Mouse (Mus musculus): ENCODE results near the gene Pnldc1. TPM values are rescaled to one million over a fixed set of nuclear protein-coding genes. Genes with fewer than 3 reads are reported as not detected.

Gene Pnldc1
- polyA plus RNA-seq, 1 experiment from 2014 or later: 1.7 TPM

DNA sequence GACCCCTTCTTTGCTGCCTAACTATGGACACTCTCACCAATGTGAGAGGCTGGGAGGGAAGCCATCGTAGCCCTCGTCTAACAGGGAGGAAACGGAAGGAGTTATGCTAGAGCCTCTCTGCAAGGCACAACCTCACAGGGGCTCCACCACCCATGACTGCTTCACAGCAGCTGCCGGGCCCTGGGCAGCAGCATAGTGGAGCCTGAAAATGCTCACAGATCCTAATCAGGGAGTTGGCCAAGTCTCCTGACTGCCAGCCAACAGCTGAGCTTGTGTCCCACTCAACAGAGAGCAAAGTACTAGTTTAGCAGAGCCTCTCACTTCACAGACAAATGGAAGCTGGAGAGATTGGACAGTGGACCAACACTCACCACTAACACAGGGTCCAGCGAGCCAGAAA lies 63.6 kb downstream of the Pnldc1 start:
- Histone ChIP-seq H3K9ac (ENCODE audit: low read length) (no peak overlapping the region), H3K4me3 (ENCODE audit: low read depth, low read length) (no peak overlapping the region), H3K27ac (replicated peaks; ENCODE audit: low read depth, low read length) (peak overlapping the region; percentile 59; the same call in 1 of the 2 replicates), H3K36me3 (ENCODE audit: control insufficient read depth, insufficient read depth, low read length) (no peaks in the 10 kb centered on the region), H3K4me1 (ENCODE audit: control insufficient read depth, insufficient read depth, low read length) (peaks cover 8% of the 10 kb centered on the region), H3K27me3 (ENCODE audit: control insufficient read depth, insufficient read depth, low read length) (no peaks in the 10 kb centered on the region), H3K4me2 (ENCODE audit: low read depth, severe bottlenecking) (no peak overlapping the region), H3K9me3 (ENCODE audit: control insufficient read depth, low read length) (no peaks in the 10 kb centered on the region)
- no peak for DNase-seq (ENCODE audit: low spot score)
- ATAC-seq (ENCODE audit: insufficient number of reproducible peaks, low FRiP score, low TSS enrichment, low read depth): 0 out of 2 replicates have a peak, but pooled peaks have one; percentile 26
- 71% methylated on average over 5 of the region's 5 CpGs for WGBS

DNA sequence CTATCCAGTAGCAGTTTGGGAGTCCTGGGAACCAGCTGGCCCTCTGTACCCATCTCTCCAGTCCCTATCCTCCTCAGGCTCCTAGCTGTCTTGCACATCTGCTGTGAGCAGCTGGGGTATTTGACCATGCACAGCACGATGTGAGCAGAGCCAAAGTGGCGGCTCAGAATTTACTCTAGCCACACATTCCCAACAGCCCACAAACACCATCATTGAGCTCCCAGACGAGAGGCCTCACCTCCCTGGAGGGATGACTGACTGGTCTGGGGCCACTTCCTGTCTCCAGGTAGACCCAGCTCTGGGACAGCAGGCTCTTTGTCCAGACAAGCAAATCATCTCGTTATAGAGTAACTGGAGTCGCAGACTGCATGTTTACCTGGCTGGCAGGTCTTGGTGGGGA lies 64.2 kb downstream of the Pnldc1 start:
- no peak overlapping the region for H3K4me2 ChIP-seq (ENCODE audit: low read depth, severe bottlenecking)
- DNase-seq (ENCODE audit: low spot score): no peak
- peaks cover 8% of the 10 kb centered on the region for H3K4me1 ChIP-seq (ENCODE audit: control insufficient read depth, insufficient read depth, low read length)
- no peaks in the 10 kb centered on the region for H3K27me3 ChIP-seq (ENCODE audit: control insufficient read depth, insufficient read depth, low read length)
- 0 out of 2 replicates have a peak overlapping the region, but pooled peaks have one; percentile 21 for H3K27ac ChIP-seq (replicated peaks; ENCODE audit: low read depth, low read length)
- 34% methylated on average over 5 of the region's 5 CpGs for WGBS
- no peak for ATAC-seq (ENCODE audit: insufficient number of reproducible peaks, low FRiP score, low TSS enrichment, low read depth)
- H3K4me3 ChIP-seq (ENCODE audit: low read depth, low read length): no peak overlapping the region
- H3K36me3 ChIP-seq (ENCODE audit: control insufficient read depth, insufficient read depth, low read length): no peaks in the 10 kb centered on the region
- H3K9me3 ChIP-seq (ENCODE audit: control insufficient read depth, low read length): no peaks in the 10 kb centered on the region
- H3K9ac ChIP-seq (ENCODE audit: low read length): no peak overlapping the region

DNA sequence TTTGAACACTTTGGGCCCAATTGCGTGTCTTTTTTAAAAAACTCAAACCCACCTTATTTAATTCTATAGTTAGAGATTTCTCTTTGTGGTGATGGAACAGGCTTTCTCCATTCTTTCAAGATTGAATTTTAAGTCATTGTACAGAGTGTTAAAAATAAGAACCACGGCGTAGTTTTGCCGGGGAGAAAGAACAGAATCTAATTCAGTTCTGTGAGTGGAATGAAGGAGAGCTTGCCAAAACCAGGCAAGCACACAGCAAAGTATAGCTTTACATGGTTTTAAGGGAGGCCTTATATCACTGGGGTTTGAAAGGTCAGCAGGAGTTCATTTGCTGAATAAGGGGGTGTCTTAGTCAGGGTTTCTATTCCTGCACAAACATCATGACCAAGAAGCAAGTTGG lies 65.5 kb downstream of the Pnldc1 start:
- no peak for ATAC-seq (ENCODE audit: insufficient number of reproducible peaks, low FRiP score, low TSS enrichment, low read depth)
- H3K4me3 ChIP-seq (ENCODE audit: low read depth, low read length): no peak overlapping the region
- no peak overlapping the region for H3K9ac ChIP-seq (ENCODE audit: low read length)
- WGBS: 90% methylated on average over 4 of the region's 4 CpGs
- H3K4me2 ChIP-seq (ENCODE audit: low read depth, severe bottlenecking): no peak overlapping the region
- no peaks in the 10 kb centered on the region for H3K36me3 ChIP-seq (ENCODE audit: control insufficient read depth, insufficient read depth, low read length)
- no peaks in the 10 kb centered on the region for H3K9me3 ChIP-seq (ENCODE audit: control insufficient read depth, low read length)
- no peak overlapping the region for H3K27ac ChIP-seq (replicated peaks; ENCODE audit: low read depth, low read length)
- H3K4me1 ChIP-seq (ENCODE audit: control insufficient read depth, insufficient read depth, low read length): peaks cover 10% of the 10 kb centered on the region
- DNase-seq (ENCODE audit: low spot score): no peak
- no peaks in the 10 kb centered on the region for H3K27me3 ChIP-seq (ENCODE audit: control insufficient read depth, insufficient read depth, low read length)

DNA sequence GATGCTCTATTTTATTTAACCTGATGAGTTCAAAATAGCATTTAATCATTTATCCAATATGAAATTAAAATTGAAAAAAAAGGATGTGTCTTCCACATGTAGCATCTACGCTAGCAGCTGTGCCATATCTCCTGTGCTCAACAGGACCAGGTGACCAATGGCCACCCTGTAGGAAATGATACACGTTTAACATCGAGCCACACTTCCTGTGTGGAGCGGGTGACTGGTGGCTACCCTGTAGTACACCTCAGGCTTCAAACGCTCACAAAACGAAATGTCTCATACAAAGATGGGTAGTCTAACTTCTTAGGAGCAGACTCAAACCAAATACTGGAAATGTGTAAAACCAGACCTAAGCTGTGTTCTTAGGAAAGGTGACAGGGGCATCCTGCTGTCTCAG lies 66.2 kb downstream of the Pnldc1 start:
- H3K27ac ChIP-seq (replicated peaks; ENCODE audit: low read depth, low read length): no peak overlapping the region
- 87% methylated on average over 6 of the region's 6 CpGs for WGBS
- no peak for ATAC-seq (ENCODE audit: insufficient number of reproducible peaks, low FRiP score, low TSS enrichment, low read depth)

DNA sequence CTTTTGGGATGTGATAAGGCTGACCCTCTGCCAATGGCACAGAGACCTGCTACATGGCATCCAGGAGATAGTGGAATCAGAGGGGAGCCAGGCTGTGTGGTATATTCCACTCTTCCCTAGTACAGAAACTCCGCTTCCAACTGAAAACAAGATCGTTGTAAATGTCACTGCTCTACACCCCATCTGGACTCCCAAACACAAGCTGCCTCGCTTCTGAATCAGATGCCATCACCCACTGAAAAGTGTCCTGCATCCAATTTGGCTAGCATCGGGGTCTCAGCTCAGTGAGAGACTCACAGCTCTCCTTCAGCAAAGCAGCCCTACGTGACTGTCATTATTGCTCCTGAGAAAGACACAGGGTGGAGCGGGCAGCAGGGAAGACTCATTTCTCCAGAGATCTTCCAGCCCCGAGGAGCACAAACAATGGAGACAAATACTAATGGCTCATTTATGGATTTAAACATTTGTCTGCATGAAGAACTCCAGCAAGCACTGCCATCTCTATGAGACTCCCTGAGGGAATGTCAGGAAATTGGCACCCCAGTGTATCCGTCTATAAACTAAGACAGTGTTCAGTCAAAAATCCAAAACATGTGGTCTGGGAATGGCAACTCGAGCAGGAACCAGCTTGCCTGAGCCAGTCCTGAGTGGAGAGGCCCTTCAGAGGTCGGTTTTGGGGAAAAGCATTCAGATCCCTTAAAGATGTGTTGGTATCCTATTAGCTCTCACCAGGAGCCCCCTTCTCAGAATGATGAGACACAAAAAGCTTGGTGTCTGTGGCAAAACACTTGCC lies 70.4 kb downstream of the Pnldc1 start:
- ATAC-seq (ENCODE audit: insufficient number of reproducible peaks, low FRiP score, low TSS enrichment, low read depth): no peak
- H3K9ac ChIP-seq (ENCODE audit: low read length): no peak overlapping the region
- H3K4me3 ChIP-seq (ENCODE audit: low read depth, low read length): no peak overlapping the region
- H3K27me3 ChIP-seq (ENCODE audit: control insufficient read depth, insufficient read depth, low read length): no peaks in the 10 kb centered on the region
- H3K27ac ChIP-seq (replicated peaks; ENCODE audit: low read depth, low read length): no peak overlapping the region
- no peak for DNase-seq (ENCODE audit: low spot score)
- no peaks in the 10 kb centered on the region for H3K9me3 ChIP-seq (ENCODE audit: control insufficient read depth, low read length)
- 63% methylated on average over 10 of the region's 10 CpGs for WGBS
- H3K4me1 ChIP-seq (ENCODE audit: control insufficient read depth, insufficient read depth, low read length): peaks cover 6% of the 10 kb centered on the region
- H3K4me2 ChIP-seq (ENCODE audit: low read depth, severe bottlenecking): no peak overlapping the region
- H3K36me3 ChIP-seq (ENCODE audit: control insufficient read depth, insufficient read depth, low read length): no peaks in the 10 kb centered on the region

More for the DNA sequence above, 66.2 kb downstream of the Pnldc1 start:
- Histone ChIP-seq H3K4me3 (ENCODE audit: low read depth, low read length) (no peak overlapping the region), H3K9ac (ENCODE audit: low read length) (no peak overlapping the region), H3K27me3 (ENCODE audit: control insufficient read depth, insufficient read depth, low read length) (no peaks in the 10 kb centered on the region), H3K4me1 (ENCODE audit: control insufficient read depth, insufficient read depth, low read length) (peaks cover 10% of the 10 kb centered on the region), H3K36me3 (ENCODE audit: control insufficient read depth, insufficient read depth, low read length) (no peaks in the 10 kb centered on the region), H3K4me2 (ENCODE audit: low read depth, severe bottlenecking) (no peak overlapping the region), H3K9me3 (ENCODE audit: control insufficient read depth, low read length) (no peaks in the 10 kb centered on the region)
- DNase-seq (ENCODE audit: low spot score): no peak

Small RNA genes within 50 kb of the gene (microRNA-seq; reads per million reads assigned to microRNA genes)
- not detected for gene Gm24085

Other genes starting within 250 kb of the Pnldc1 start
- not detected in 2 replicates for gene Slc22a1, start 234.4 kb downstream of the Pnldc1 start, polyA plus RNA-seq (2014; fragmentation: Nextera tagmentation; extraction: Ambion mirVana)
- gene Igf2r, start 140.6 kb downstream of the Pnldc1 start, polyA plus RNA-seq (2014; fragmentation: Nextera tagmentation; extraction: Ambion mirVana): 28.0 and 31.5 TPM in 2 replicates
- 0.50 and 0.81 TPM in 2 replicates for gene Mas1, start 42.1 kb downstream of the Pnldc1 start, polyA plus RNA-seq (2014; fragmentation: Nextera tagmentation; extraction: Ambion mirVana)
- gene Mrgprh, start 34.2 kb downstream of the Pnldc1 start, polyA plus RNA-seq (2014; fragmentation: Nextera tagmentation; extraction: Ambion mirVana): not detected in 2 replicates
- gene Tcp1, start 5.5 kb upstream of the Pnldc1 start, polyA plus RNA-seq (2014; fragmentation: Nextera tagmentation; extraction: Ambion mirVana): 578 and 600 TPM in 2 replicates
- gene Mrpl18, start 6.1 kb upstream of the Pnldc1 start, polyA plus RNA-seq (2014; fragmentation: Nextera tagmentation; extraction: Ambion mirVana): 195 and 199 TPM in 2 replicates
- gene Acat3, start 30.4 kb upstream of the Pnldc1 start, polyA plus RNA-seq (2014; fragmentation: Nextera tagmentation; extraction: Ambion mirVana): 0.68 and 0.88 TPM in 2 replicates
- 236 and 271 TPM in 2 replicates for gene Acat2, start 50.5 kb upstream of the Pnldc1 start, polyA plus RNA-seq (2014; fragmentation: Nextera tagmentation; extraction: Ambion mirVana)
- 155 and 160 TPM in 2 replicates for gene Wtap, start 83.9 kb upstream of the Pnldc1 start, polyA plus RNA-seq (2014; fragmentation: Nextera tagmentation; extraction: Ambion mirVana)
- gene Sod2, start 96.6 kb upstream of the Pnldc1 start, polyA plus RNA-seq (2014; fragmentation: Nextera tagmentation; extraction: Ambion mirVana): 101 and 106 TPM in 2 replicates
- not detected in 2 replicates for gene Gpr31b, start 142.1 kb upstream of the Pnldc1 start, polyA plus RNA-seq (2014; fragmentation: Nextera tagmentation; extraction: Ambion mirVana)
- gene Tcp10b, start 150.9 kb upstream of the Pnldc1 start, polyA plus RNA-seq (2014; fragmentation: Nextera tagmentation; extraction: Ambion mirVana): not detected in 2 replicates
- gene Unc93a, start 221.6 kb upstream of the Pnldc1 start, polyA plus RNA-seq (2014; fragmentation: Nextera tagmentation; extraction: Ambion mirVana): not detected in 2 replicates